Mouse (Mus musculus) hindbrain, embryonic 12.5 days (tissue): Measurements from ENCODE around the gene S100a3. TPM values are rescaled to one million over a fixed set of nuclear protein-coding genes. Genes with fewer than 3 reads are reported as not detected.

ENCODE experiments used
- ATAC-seq: fragments of 200-750 bp; cut with Nextera tagmentation; 2 replicates; pipeline ENCODE4 v1.8.0; 2017; ENCODE audit warnings: moderate TSS enrichment; ENCODE audit not compliant: low FRiP score
- H3K27ac ChIP-seq: fragments of 300-500 bp; sonication (generic); 2 replicates; pipeline ENCODE4 v1.5.1; 2016; ENCODE audit warnings: mild to moderate bottlenecking
- H3K27me3 ChIP-seq: fragments of 300-500 bp; sonication (generic); 2 replicates; pipeline ENCODE4 v1.6.1; 2016; ENCODE audit warnings: mild to moderate bottlenecking
- H3K36me3 ChIP-seq: fragments of 300-500 bp; sonication (generic); 2 replicates; pipeline ENCODE4 v1.6.1; 2016; ENCODE audit warnings: mild to moderate bottlenecking
- H3K4me1 ChIP-seq: fragments of 300-500 bp; sonication (generic); 2 replicates; pipeline ENCODE4 v1.6.1; 2016
- H3K4me2 ChIP-seq: fragments of 300-500 bp; sonication (generic); replicated peaks from 2 replicates; pipeline ENCODE4 v1.6.1; 2016; ENCODE audit warnings: mild to moderate bottlenecking
- H3K4me3 ChIP-seq: fragments of 300-500 bp; sonication (generic); 2 replicates; pipeline ENCODE4 v1.5.1; 2016; ENCODE audit warnings: mild to moderate bottlenecking
- H3K9ac ChIP-seq: fragments of 300-500 bp; sonication (generic); 2 replicates; pipeline ENCODE4 v1.6.1; 2016; ENCODE audit warnings: mild to moderate bottlenecking, moderate library complexity
- H3K9me3 ChIP-seq: fragments of 300-500 bp; sonication (generic); replicated peaks from 2 replicates; pipeline ENCODE4 v1.6.1; 2016; ENCODE audit warnings: mild to moderate bottlenecking
- WGBS: fragments of 180-500 bp; shearing (Covaris S2); methylation state at CpG from one replicate; pipeline ENCODE4 v1.1.7; 2016; 5-methylcytosine and 5-hydroxymethylcytosine counted together
- polyA plus RNA-seq: library from polyadenylated mRNA; unstranded; fragments of >200 nt; fragmentation: Nextera tagmentation; extraction: Ambion mirVana; gene quantifications from 2 replicates; pipeline ENCODE4 v1.2.1, GENCODE M21; 2016

S100a3 gene
- polyA plus RNA-seq, 1 experiment from 2014 or later: 0.63 TPM

DNA sequence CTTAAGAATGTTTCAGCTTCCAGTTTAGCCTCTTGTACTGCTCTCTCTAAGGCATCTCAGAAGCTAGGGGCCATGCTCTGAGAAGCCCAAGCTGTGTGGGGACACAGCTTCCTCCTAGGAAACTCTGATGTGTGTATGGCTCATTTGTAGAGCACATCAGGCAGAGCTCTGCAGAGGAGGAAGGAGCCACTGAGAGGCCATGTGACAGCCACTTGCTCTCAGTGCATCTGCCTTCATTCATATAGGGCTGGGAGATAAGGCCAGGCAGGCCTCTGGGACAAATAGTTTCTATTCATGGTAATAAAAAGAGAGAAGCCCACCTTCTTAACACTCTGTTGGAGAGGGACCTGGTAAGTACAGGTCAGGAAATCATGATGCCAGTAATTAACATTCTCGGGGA lies 34.1 kb downstream of the S100a3 start:
- no peaks in the 10 kb centered on the region for H3K27me3 ChIP-seq
- H3K4me2 ChIP-seq: no peak overlapping the region
- no peak for ATAC-seq
- no peaks in the 10 kb centered on the region for H3K4me1 ChIP-seq
- no peak overlapping the region for H3K9ac ChIP-seq
- no peaks in the 10 kb centered on the region for H3K9me3 ChIP-seq
- no peaks in the 10 kb centered on the region for H3K36me3 ChIP-seq
- 62% methylated on average over 1 of the region's 1 CpGs for WGBS
- no peak overlapping the region for H3K27ac ChIP-seq
- H3K4me3 ChIP-seq: no peak overlapping the region

DNA sequence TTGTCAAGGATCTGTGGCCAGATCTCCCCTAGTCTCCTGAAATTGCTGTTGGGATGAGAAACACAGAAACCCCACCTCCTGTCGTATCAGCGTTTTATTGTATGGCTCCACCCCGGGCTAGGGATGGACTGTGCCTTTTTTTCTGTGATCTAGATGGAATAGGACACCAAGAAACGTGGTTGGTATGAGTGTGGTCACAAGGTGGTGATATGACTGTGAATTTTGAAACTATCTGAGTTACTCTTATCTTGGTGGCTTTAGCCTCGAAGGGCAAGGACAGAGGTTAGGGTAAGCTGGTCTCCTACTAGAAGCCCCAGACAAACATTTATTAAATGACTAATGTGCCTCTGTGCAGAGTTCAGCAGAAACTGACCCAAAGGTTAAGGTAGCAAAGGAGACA lies 35.2 kb downstream of the S100a3 start:
- Histone ChIP-seq H3K36me3 (no peaks in the 10 kb centered on the region), H3K9ac (no peak overlapping the region), H3K9me3 (no peaks in the 10 kb centered on the region), H3K4me2 (no peak overlapping the region), H3K27me3 (no peaks in the 10 kb centered on the region), H3K27ac (no peak overlapping the region), H3K4me1 (no peaks in the 10 kb centered on the region), H3K4me3 (no peak overlapping the region)
- ATAC-seq: no peak
- WGBS: 78% methylated on average over 5 of the region's 5 CpGs

DNA sequence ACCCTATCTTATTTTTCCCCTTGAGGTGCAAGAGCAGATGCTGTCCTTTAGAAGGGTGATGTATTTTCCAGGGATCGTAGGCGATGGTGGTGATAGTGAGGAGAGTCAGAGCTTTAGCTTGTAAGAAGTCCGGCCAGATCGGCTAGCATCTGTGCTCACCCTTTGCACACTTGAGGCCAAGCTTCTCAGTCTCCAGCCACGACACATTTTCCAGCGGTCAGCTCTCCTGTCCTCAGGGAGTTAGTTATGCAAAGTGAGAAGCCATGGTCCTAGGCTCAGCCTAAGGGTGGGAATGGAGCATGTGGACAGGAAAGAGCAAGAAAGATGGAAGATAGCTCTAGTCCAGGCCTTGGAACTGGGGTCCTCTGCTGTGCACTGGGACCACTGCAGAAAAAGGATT lies 36.4 kb downstream of the S100a3 start:
- WGBS: 82% methylated on average over 6 of the region's 6 CpGs
- Histone ChIP-seq H3K9me3 (no peaks in the 10 kb centered on the region), H3K27ac (no peak overlapping the region), H3K4me1 (no peaks in the 10 kb centered on the region), H3K9ac (no peak overlapping the region), H3K4me2 (no peak overlapping the region), H3K4me3 (no peak overlapping the region), H3K27me3 (no peaks in the 10 kb centered on the region), H3K36me3 (no peaks in the 10 kb centered on the region)
- ATAC-seq: no peak

DNA sequence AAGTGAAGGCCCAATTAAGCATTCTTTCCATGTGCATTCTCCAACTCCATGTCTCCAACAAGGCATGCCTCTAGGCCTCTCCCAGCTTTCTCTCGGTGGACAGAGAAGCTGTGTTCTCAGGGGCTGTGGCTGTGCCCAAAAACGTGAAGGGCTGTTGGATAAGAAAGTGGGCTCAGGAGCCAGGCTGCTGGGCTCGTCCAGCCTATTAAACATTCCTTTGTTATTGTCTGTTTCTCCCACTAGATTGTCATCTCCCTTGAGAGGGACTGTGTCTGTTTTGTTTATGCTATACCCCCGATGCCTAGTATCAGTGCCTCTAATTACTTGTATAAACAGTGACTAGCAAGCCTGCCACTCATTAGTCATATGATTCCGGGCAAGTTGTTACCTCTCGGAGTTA lies 37.4 kb downstream of the S100a3 start:
- Histone ChIP-seq H3K27ac (no peak overlapping the region), H3K4me3 (no peak overlapping the region), H3K27me3 (no peaks in the 10 kb centered on the region), H3K4me2 (no peak overlapping the region), H3K4me1 (no peaks in the 10 kb centered on the region), H3K9ac (no peak overlapping the region), H3K36me3 (no peaks in the 10 kb centered on the region), H3K9me3 (no peaks in the 10 kb centered on the region)
- WGBS: 57% methylated on average over 6 of the region's 6 CpGs
- ATAC-seq: no peak

DNA sequence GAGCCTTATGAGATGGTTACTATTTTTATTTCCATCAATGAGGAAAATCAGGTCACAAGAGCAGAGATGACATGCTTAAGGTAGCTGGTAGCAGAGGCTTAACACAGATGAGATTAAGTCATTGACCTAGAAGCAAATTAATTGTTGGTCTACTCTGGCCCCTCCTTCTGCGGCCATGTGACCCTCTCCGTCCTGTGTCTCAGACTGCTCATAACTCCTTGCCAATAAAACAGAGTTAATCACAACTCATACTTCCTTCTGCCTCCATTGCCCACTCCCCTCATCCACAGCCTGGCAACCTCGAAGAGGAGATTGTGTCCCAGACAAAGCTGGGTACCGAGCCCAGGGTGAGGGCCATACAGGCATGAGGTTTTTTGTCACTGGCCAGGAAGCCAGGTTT lies 37.8 kb downstream of the S100a3 start:
- no peaks in the 10 kb centered on the region for H3K4me1 ChIP-seq
- no peaks in the 10 kb centered on the region for H3K27me3 ChIP-seq
- no peak for ATAC-seq
- H3K9ac ChIP-seq: no peak overlapping the region
- H3K27ac ChIP-seq: no peak overlapping the region
- no peak overlapping the region for H3K4me3 ChIP-seq
- WGBS: 82% methylated on average over 4 of the region's 4 CpGs
- H3K9me3 ChIP-seq: no peaks in the 10 kb centered on the region
- no peaks in the 10 kb centered on the region for H3K36me3 ChIP-seq
- no peak overlapping the region for H3K4me2 ChIP-seq

DNA sequence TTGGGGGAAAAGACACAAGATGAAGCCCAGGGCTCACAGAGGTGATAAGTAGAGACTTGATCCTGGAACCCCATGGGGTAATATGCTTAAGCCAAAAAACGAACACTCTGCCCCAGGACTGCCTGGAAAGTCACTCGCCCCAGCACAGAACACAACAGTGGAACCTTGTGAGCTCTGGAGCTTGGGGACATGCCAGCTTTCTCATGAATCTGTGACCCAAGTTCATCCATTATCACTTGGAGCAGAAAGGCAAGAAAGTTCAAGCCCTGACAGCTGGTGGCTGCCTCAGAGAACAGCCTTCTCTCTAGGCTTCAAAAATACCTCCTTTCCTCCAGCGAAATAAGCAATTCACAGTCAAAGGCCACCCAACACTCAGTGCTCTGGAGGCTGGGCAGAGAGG lies 39.0 kb downstream of the S100a3 start:
- Histone ChIP-seq H3K9me3 (no peaks in the 10 kb centered on the region), H3K4me1 (peaks cover 3% of the 10 kb centered on the region; the same call in 1 of the 2 replicates), H3K27me3 (no peaks in the 10 kb centered on the region), H3K9ac (no peak overlapping the region), H3K4me3 (no peak overlapping the region), H3K27ac (no peak overlapping the region), H3K36me3 (no peaks in the 10 kb centered on the region), H3K4me2 (no peak overlapping the region)
- WGBS: 75% methylated on average over 3 of the region's 3 CpGs
- ATAC-seq: no peak

DNA sequence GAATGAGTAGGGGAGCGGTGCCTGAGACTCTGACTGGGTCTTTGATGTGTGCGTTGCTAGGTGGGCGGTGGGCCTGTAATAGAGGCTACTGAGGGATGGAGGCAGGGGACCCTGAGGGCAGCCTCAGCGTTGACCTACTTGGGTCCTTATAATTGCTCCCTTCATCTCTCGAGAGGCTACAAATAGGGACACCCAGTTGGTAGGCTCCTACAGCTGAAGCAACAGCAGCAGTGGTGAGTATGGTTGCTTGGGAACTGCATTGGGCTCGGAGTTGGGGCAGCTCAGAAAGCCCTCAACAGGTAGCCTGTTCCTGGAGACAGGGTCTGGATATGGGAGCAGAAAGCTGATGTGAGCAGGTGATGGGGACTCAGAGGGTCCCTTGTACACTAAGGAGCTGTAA lies 39.7 kb downstream of the S100a3 start:
- Histone ChIP-seq H3K36me3 (no peaks in the 10 kb centered on the region), H3K4me2 (no peak overlapping the region), H3K27me3 (no peaks in the 10 kb centered on the region), H3K9ac (no peak overlapping the region), H3K4me3 (no peak overlapping the region), H3K9me3 (no peaks in the 10 kb centered on the region), H3K4me1 (peaks cover 4% of the 10 kb centered on the region; the same call in 1 of the 2 replicates), H3K27ac (no peak overlapping the region)
- ATAC-seq: no peak
- whole genome bisulfite sequencing: 82% methylated on average over 6 of the region's 6 CpGs

DNA sequence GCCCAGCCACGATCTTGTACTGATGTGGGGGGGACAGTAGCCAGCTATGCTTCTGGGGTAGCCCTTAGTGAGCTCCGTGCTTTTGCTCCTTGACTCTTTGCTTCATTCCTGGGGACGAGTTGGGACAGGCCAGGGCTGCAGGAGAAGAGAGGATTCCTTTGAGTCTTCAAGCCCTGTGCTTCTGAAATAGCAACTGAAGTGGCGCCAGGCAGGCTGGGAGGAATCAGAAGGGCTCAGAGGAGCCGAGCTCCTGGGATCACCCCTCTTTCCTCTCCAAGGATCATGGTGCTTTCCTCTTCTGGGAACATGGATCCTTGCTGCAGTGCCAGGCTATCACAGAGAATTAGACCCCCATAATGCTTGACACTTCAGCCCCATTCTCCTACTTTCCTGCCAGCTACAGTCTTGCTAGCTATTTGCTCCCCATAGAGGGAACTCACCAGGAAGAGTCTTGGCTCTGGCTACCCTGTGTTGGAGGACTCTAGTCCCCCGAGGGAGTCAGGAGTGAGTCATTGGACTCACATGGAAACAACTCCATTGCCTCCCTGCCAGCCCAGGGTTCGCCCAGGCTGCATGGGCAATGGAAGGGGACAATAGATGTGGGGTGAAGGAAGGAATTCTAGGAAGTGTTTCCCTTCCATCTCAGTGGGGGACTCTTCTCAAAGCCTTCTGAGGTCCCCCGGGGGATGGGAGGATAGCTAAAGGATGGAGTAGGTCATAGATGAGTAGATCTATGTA lies 40.2 kb downstream of the S100a3 start:
- H3K4me2 ChIP-seq: no peak overlapping the region
- peaks cover 4% of the 10 kb centered on the region; the same call in 1 of the 2 replicates for H3K4me1 ChIP-seq
- H3K27me3 ChIP-seq: no peaks in the 10 kb centered on the region
- no peak overlapping the region for H3K9ac ChIP-seq
- no peaks in the 10 kb centered on the region for H3K9me3 ChIP-seq
- no peak overlapping the region for H3K4me3 ChIP-seq
- no peaks in the 10 kb centered on the region for H3K36me3 ChIP-seq
- H3K27ac ChIP-seq: no peak overlapping the region
- no peak for ATAC-seq
- WGBS: 83% methylated on average over 8 of the region's 8 CpGs

DNA sequence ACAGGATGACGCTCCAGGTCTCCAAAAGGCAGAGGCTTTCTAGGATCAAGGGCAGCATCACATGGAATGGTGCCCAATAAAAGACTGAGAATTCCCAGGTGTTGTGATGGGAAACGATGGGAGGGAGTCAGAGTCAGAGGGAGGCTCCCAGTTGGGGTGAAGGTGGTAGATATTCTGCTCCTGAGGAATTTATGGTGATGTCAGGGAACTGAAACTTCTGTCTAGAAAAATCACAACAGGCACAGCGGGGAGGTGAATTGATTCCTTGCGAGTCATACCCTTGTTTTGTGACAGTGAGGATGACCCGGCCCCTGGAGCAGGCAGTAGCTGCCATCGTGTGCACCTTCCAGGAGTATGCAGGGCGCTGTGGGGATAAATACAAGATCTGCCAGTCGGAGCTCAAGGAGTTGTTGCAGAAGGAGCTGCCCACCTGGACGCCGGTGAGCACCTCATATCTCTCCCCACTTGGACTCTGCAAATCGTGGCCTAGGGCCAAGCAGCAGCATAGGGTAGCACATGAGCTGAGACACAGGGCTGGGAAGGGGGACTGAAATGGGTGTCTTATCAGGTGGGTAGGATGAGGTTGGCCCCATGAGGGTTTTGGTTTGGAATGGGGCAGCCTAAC lies 41.2 kb downstream of the S100a3 start, which contains the start of gene Gm42674:
Gene Gm42674 (plus strand): TSS at position 419 of the 625 bp plus-strand sequence.
- Histone ChIP-seq H3K9ac (no peak within 1 kb of the TSS), H3K4me2 (no peak within 1 kb of the TSS), H3K36me3 (no peaks in the 10 kb centered on the region), H3K27me3 (no peaks in the 10 kb centered on the region), H3K4me3 (no peak within 1 kb of the TSS), H3K27ac (no peak within 1 kb of the TSS), H3K9me3 (no peaks in the 10 kb centered on the region), H3K4me1 (peaks cover 4% of the 10 kb centered on the region; the same call in 1 of the 2 replicates)
- ATAC-seq: no peak
- WGBS: 83% methylated on average over 11 of the region's 11 CpGs

DNA sequence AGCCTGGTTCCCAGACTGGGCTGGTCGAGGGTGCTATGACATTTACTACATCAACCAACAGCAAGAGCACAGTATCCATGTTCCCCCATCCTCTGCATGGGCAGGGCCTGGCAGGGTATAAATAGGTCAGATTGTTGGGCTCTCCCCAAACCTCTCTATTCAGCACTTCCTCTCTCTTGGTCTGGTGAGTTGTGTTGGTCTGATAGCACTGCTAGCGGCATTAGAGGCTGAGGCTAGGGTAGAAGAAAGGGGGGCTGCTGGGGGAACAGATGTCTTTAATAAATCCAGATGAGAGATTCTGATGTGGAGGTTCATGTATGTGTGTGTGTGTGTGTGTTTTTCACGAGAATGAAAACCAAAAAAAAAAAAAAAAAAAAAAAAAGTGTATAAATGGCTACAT lies 43.2 kb downstream of the S100a3 start, which contains the start of gene S100a4:
Gene S100a4 (plus strand): TSS at position 149 of the 400 bp plus-strand sequence.
- Histone ChIP-seq H3K9ac (no peak within 1 kb of the TSS), H3K27ac (no peak within 1 kb of the TSS; the same call in 1 of the 2 replicates), H3K4me1 (peaks cover 4% of the 10 kb centered on the region; the same call in 1 of the 2 replicates), H3K27me3 (no peaks in the 10 kb centered on the region), H3K4me3 (no peak within 1 kb of the TSS), H3K9me3 (no peaks in the 10 kb centered on the region), H3K4me2 (no peak within 1 kb of the TSS), H3K36me3 (no peaks in the 10 kb centered on the region)
- no peak for ATAC-seq
- WGBS: 67% methylated on average over 3 of the region's 3 CpGs

DNA sequence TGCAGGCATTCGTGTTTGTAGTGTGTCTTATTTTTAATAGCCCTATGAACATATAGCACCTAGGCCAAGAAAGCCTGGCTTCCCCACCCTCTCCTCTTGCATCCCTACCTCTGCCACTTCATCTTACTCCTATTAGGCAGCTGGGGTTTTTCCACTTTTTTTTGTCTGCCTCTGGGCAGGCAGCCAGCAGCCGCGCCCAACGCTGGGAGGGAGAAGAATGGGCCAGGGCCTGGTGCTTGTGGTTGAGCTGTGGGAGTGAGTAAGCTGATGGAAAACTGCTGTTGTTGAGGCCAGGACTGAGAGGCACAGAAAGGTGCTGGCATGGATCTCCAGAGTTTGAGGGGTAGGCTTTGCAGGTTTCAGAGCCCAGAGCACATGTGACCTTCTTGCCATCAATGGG lies 44.0 kb downstream of the S100a3 start:
- H3K4me2 ChIP-seq: no peak overlapping the region
- peaks cover 4% of the 10 kb centered on the region; the same call in 1 of the 2 replicates for H3K4me1 ChIP-seq
- H3K27ac ChIP-seq: no peak overlapping the region; the same call in 1 of the 2 replicates
- H3K4me3 ChIP-seq: no peak overlapping the region
- H3K9ac ChIP-seq: no peak overlapping the region
- no peaks in the 10 kb centered on the region for H3K36me3 ChIP-seq
- ATAC-seq: peak; percentile 61
- no peaks in the 10 kb centered on the region for H3K27me3 ChIP-seq
- H3K9me3 ChIP-seq: no peaks in the 10 kb centered on the region
- WGBS: 58% methylated on average over 4 of the region's 4 CpGs

DNA sequence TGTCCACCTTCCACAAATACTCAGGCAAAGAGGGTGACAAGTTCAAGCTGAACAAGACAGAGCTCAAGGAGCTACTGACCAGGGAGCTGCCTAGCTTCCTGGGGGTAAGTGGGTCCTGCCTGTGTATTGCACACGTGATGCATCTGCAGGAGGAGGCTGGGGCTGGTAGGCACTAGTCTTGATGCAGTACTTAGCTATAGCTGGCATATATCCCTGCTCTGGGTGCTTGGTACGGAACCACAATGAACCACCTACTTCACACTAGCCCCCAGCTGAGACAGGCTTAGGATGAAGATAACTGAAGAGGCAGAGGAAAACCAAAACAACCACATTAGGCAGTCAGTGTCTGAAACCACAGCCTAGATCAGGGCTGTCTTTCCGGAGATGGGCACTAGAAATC lies 44.7 kb downstream of the S100a3 start:
- H3K9ac ChIP-seq: no peak overlapping the region
- ATAC-seq: no peak
- no peaks in the 10 kb centered on the region for H3K27me3 ChIP-seq
- H3K27ac ChIP-seq: no peak overlapping the region
- no peak overlapping the region for H3K4me2 ChIP-seq
- no peaks in the 10 kb centered on the region for H3K9me3 ChIP-seq
- no peaks in the 10 kb centered on the region for H3K36me3 ChIP-seq
- H3K4me1 ChIP-seq: peaks cover 4% of the 10 kb centered on the region; the same call in 1 of the 2 replicates
- H3K4me3 ChIP-seq: no peak overlapping the region
- WGBS: 87% methylated on average over 3 of the region's 3 CpGs

DNA sequence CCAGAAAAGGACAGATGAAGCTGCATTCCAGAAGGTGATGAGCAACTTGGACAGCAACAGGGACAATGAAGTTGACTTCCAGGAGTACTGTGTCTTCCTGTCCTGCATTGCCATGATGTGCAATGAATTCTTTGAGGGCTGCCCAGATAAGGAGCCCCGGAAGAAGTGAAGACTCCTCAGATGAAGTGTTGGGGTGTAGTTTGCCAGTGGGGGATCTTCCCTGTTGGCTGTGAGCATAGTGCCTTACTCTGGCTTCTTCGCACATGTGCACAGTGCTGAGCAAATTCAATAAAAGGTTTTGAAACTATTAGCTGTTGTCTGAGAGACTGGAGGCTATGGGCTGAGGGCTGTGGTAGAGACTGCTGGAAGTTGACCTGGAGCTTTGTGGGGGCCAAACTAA lies 45.4 kb downstream of the S100a3 start:
- Histone ChIP-seq H3K9ac (no peak overlapping the region), H3K27me3 (no peaks in the 10 kb centered on the region), H3K36me3 (no peaks in the 10 kb centered on the region), H3K27ac (no peak overlapping the region), H3K9me3 (no peaks in the 10 kb centered on the region), H3K4me1 (peaks cover 4% of the 10 kb centered on the region; the same call in 1 of the 2 replicates), H3K4me2 (no peak overlapping the region), H3K4me3 (no peak overlapping the region)
- no peak for ATAC-seq
- WGBS: 87% methylated on average over 2 of the region's 2 CpGs
